Mouse (Mus musculus) adrenal gland (tissue): Measurements from ENCODE around the gene Esam.

Source experiments
- intact Hi-C: fragments of 180-260 bp; cut with DNase I; formaldehyde crosslinking; loops from one replicate; pipeline ENCODE4 v1.15.1; 2025
- long read RNA-seq, 2 experiments: library from polyadenylated mRNA; unstranded; transcript quantifications; one replicate each; pipeline ENCODE4 v2.0.0; 2020; ENCODE audit warnings: borderline replicate concordance in 1 of 2; ENCODE audit not compliant: insufficient replicate concordance in 1 of 2

The Esam gene
- long read RNA-seq, experiment 1, transcript Esam-201 (7 exons, 1,865 nt): major isoform, 46 of 53 reads
- long read RNA-seq, experiment 1, partial matches to known transcripts: 0 of 53 reads
- long read RNA-seq, experiment 1, other reads (novel, unspliced or antisense): 7 of 53 reads
- long read RNA-seq, experiment 2, transcript Esam-201 (7 exons, 1,865 nt): major isoform, 45 of 52 reads
- long read RNA-seq, experiment 2, partial matches to known transcripts: 1 of 52 reads
- long read RNA-seq, experiment 2, other reads (novel, unspliced or antisense): 6 of 52 reads

DNA sequence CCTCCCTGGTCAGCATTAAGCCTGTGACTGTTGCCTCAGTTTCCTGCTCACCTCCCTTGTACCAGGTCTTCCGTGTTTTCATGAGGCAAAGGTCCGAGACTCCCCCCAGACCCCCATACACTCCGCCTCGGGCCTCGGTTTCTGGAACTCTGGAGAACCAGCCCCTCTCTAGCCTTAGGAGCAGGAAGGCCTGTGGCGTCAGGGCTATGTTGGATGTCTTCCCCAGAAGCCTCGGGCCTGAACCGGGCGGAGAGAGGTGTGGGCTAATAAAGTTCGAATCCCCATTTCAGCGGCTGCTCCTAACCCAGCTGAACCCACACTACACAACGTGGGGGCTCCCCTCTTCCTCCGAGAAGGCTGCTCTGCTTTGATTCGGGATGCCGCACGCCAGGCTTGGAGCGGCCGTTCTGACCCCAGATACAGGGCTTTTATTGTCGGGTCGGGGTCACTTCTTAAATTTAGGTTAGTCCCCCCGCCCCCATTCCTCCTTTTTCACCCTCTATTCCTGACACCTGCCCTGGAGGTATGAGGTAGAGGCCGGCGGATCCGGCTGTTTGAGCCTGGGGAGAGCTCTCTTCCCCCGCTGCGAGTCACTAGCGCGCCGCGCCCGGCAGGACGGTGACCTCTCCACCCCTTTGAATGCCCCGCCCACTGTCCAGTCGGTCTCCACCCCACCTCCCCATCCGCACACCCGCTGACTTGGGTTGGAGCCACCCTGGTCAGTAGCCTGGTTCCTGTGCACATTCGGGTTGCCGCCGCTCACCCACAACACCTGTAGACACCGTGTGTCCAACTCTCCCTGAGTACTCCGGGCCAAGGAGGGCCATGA is at the start of gene Esam:
Gene Esam (plus strand): TSS at position 683 of the 829 bp plus-strand sequence.
- intact Hi-C loops: no loop called here

DNA sequence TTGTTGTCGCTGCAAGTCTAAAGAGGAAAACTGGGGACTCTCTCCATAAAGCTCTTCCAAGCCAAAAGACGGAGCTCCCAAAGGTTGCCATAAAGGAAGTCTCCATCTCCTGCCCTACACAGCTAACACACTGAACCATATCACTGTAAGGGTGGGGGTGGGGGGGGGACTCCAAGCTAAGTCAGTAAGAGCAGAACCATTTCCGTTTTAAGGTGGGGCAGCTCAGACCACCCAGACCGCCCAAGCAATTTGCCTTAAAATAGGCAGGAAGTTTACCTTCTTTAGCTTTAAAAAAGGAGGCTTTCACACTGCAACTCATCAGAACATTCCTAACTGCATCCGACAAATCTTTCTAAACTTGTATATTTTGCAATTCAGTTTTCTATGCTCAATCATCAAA is 42.7 kb upstream of the Esam start:
- intact Hi-C loops: no loop called here

DNA sequence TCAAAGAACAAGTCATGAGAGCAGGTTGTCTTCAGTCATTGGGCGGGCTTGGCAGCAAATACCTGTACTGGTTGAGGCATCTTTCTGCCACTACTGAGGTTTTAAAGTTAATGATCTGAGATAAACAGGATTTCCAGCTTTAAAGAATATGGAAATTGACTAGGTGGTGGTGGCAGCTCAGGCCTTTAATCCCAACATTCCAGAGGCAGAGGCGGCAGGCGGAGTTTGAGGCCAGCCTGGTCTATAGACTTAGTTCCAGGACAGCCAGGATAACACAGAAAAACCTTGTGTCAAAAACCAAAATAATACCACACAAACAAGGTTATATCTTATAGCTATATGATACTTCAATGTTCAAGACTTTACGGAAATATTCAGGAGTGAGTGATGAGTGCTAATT is 39.8 kb upstream of the Esam start:
- intact Hi-C loops: no loop called here

DNA sequence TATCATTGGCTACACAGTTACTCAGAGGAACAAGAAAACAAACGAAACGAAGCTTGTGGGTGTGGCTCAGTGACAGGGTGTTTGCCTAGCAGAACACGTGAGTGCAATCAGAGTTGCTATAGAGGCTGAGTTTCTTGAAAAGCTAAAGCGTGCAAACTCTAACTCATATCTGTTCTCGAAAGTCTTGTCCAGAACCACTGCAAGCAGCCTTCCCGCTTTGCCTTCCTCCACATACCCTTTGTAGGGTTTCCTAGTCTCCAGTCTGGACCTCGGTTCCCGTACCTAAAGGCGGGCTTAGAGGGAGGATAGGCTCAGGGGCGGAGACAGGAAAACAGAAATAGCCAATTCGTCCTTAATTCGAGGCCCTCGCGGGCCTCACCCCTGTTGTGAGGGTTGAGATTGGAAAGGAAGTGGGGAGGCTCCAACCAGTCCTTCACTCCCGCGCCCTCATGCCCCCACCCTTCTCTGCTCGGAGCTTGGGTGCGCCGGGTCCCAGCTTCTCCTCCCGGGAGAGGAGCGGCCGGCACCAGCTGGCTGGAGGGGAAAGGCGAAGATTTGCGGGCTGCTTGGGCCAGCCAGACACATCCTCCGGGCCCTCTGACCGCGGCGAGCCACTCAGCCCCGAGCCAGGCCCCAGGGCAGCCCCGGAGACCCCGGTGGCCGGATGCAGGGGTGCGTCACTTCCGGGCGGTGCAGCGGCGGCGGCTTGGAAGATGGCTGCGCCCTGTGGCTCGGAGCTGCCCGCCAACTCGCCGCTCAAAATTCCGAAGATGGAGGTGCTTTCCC is 39.1 kb upstream of the Esam start, which contains the start of gene Msantd2:
Gene Msantd2 (plus strand): TSS at position 709 of the 786 bp plus-strand sequence.
- intact Hi-C loops: no loop called here

DNA sequence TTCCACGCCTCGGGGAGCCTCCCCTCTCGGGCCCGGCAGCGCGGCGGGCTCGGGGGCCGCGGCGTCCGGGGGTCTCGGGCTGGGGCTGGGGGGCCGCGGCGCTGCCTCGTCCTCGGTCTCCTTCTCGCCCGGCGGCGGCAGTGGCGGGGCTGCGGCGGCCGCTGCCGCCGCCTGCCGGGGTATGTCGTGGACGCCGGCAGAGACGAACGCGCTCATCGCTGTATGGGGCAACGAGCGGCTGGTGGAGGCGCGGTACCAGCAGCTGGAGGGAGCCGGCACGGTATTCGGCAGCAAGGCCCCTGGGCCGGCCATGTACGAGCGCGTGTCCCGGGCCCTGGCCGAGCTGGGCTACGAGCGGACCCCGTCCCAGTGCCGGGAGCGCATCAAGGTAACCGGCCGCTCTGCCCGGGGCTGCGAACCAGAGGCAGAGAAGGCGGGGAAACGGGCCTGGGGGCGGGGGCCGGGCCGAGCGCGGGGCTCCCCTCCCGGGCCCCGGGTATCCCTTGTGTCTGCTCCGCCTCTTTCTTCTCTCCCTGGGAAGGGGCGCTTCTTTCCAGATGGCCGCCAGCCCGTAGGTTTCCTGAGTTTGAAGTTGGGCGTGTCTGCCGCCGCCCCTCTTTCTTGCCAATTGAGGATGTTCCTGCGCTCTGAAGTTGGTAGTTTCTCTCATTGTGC is 38.3 kb upstream of the Esam start:
- intact Hi-C loops: no loop called here

DNA sequence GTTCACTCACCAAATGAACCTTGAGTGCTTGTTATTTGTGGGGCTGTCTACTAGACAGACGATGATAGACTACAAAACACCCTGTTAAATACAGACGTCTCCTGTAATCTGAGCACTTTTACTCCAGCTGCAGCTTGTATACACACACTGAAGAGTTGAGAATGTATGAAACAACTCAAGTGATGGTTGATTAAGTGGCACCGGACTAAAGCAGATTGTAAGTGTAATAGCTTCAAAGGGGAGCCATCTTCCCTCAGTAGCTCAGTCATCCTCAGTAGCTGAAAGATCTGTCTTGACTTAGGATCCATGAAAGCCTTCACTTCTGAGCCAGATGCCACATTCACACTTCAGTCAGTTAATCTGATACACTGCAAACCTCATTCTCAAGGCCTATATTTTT is 32.1 kb upstream of the Esam start:
- intact Hi-C loops: no loop called here

DNA sequence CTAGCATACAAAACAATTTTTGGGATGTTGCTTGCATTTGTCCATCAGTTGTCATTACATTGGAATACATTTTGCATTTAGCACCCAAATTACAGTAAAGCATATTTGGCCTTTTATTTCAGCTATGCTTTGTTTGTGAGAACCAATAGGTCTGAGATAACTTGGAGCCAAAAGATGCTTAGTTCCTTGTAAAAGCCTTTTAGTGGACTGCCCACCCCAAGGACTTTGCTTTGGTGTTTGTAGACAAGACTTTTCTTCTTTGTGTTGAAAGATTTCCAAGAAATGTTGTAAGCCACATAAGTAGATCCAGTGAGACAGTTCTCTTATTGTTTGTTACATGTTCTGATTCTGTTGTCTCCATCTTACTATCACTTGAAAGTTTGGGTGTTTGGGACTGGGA is 31.6 kb upstream of the Esam start:
- intact Hi-C loops: no loop called here

DNA sequence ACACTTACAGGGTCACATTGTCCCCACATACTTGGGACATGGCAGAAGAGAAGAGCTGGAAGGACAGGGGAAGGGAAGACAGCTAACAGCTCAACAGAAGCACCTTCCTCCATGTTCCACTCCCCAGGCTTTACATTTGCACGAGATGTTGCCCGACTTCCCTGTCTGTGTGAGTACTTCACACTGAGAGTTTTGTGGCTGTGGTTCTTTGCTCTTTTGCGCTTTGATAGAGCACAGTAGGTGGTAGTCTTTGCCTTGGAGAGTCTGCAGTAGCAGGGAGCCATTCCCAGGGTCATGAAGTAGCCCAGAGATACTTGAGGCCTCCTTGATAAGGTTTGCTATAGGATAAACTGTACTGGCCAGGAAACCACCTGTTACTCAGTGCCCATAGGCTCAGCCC is 27.7 kb upstream of the Esam start:
- intact Hi-C loops: no loop called here

DNA sequence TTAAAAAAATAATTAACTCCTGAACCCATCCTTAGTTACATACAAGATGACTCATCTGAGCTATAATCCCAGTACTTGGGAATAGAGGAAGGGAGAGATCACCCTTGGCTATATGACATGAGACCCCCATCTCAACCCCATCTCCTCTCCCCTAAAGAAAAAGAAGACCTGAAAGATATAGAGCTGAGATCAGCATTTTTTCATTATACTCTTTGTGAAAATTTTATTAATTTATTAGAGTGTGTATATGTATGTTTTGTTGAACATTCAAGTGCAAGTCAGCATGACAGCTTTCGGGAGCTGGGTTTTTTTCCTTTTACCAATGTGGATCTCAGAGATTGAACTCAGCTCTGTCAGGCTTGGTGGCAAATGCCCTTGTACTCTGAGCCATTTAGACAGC is 26.7 kb upstream of the Esam start:
- intact Hi-C loops: no loop called here

DNA sequence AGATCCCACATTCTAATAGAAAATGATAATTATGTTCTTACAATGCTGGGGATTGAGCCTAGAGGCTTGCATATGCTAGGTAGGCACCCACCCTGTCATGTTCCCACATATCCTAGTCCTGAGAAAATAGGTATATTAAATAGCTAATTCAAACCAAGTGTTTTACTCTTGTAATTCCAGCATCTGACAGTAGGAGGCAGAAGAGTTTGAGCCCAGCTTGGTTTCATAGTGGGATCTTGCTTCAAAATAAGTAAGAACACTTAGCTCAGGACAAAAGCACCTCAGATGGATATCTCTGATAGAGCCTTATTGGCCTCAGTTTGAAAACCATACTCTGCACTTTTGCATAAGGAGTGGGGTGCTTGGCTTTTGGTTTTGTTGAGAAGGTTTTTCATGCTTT is 23.5 kb upstream of the Esam start:
- intact Hi-C loops: no loop called here

DNA sequence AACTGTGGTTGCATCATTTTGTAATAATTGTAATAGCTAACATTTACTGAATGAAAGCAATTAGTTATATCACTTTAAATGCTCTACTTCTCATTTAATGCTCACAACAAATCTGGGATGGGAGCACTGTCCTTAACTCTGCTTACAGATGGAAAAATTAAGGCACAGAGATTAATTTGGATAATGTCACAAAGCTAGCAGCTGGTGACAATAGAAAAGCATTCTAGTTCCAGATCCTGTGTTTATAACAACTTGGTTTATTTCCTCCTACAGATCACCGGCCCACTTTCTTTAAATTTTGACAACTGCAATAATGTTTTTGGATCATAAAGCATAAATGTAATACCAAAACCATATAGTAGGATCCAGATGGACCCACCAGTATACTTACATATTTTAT is 21.9 kb upstream of the Esam start:
- intact Hi-C loops: no loop called here

DNA sequence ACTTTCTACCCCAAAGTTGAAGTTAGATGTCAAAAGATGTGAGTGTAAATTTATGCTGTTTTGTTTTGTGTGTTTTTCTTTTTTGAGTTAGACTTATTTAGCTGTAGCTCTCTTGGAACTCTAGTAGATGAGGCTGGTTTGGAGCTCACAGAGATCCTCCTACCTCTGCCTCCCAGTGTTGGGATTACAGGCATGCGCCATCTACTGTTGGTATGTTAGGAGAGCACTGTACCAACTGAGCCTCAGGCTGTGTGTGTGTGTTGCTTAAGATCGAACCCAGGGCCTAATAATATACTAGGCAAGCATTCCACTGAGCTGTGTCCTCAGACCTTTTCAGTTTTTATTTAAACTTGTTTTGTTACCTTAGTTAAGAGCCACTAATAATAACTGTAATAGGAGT is 15.8 kb upstream of the Esam start:
- intact Hi-C loops: no loop called here

DNA sequence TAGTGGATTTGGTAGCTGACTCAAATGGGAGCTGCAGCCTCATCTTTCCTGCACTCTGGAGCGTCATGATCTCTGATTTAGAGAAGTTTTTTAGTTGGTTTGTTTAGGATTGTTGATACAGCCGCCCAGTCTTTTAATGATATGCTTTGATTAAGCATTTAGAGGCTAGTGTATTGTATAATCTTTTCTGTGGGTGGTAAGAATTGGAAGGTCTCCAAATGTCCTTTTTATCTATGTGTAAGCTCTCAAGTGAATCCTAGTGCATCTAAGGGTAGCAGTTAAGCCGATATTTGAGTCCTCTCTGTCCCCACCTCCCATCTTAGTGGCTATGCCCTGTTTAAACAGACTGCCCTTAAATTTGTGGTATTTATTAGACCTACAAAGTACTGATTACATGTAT is 13.4 kb upstream of the Esam start:
- intact Hi-C loops: no loop called here

DNA sequence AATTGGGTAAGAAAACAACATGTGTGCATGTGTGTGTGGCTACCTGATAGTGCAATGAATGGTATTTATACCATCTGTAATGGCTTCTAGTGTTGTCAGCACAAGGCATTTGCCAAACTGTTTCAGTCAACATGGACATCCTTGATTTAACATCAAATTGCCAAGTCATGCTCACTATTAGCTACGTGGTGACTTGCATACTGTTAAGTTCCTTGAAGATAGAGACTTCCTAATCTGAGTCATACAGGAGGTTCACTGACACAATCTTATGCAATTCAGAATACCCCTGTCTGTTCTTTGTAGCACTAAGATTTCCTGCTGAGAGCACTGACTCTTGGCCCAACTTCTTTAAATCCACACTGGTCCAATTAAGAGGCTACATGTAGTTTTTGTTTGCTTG is 10.4 kb upstream of the Esam start:
- intact Hi-C loops: no loop called here

DNA sequence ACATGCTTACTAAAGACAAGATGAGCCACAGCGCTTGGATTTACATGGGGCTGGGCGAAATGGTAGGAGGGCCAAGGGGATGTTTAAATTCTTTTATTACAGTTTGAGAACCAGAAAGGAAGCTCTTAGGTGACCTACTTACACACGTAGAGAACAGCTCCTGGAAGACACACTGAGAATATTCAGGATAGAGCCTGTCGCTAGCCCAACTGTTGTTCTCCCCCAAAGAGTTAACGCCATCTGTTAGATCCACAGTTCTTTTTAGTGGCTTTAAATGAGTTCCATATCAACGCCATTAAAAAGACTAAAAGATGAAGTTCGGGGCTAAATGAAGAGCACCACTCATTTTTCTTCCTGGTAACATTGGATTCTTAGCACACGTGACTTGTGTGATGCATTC is 8.9 kb upstream of the Esam start:
- intact Hi-C loops: no loop called here

DNA sequence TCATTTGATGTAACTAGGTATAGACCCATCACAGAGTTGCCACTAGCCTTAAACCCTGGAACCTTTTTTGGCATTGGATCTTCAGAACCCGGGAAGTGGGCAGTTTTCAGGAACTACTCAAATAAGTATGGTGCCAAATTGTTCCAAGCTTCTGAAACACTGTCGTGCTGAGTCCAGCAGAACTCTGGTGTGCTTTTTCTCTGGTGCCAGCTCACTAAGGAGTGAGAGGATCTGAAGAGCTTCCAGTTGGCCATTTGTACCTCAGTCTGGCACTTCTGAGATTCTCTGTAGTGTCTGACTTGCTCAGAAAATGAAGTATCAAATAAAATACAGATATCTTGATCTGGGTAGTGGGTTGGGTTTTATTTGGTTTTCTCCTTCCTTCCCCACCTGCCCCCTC is 7.9 kb upstream of the Esam start:
- intact Hi-C loops: no loop called here

DNA sequence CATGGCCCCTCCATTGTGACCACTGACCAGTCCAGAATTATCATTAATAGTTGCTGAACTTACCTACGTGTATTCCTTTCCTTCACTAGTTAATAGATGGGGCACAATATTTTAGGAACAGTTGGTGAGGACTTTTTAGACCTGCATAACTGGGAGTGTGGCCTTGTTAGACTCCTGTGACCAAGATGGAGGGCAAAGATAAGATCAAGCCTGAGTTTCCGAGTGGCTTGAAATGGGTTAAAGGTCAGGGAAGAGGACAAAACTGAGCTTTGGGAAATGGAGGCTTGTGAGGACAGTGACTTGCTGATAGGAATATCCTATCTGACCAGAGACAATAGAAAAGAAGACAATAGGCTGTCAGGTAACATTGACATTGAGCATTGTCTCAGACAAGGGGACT is 2.4 kb upstream of the Esam start:
- intact Hi-C loops: no loop called here

DNA sequence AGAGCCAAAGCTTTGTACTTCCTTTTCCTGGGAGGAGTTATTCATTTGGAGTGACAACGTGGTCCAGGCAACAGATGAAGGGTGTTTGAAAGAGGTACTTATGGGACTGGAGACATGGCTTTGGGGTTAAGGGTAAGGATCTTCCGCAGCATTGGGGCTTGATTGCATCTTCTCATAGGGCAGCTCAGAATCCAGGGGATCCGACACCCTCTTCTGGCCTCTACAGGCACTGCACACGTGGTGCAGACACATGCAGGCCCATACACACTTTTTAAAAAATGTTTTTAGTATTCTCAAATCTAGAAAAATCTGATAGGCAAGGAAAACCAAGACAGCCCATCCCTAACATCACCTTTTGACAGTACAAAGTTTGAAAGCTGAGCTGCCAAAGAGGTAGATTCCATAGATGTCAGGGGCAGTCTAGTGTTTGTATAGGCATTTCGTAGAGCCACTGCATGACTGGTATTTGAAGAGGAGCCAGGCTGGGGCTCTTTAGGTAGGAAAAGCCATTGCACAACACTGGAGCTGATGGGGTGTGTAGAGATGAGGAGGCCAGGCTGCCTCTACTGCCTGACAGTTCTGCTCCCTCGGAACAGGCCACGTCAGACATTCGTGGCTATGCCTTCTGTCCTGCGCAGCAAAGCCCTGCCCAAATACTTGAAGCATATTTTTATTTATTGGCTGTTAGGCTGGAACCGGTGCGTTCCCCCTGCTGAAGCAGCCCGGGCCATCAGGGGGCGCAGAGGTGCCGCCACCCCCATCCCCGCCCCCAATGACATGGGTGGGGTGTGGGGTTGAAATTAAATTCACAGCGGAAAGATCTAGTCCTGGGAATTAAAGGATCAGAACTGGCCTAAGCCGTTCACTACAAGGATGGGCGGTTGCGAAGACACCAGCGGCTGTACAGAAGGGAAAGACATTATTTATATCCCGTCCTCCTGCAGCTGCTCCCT is 1.2 kb upstream of the Esam start:
- intact Hi-C loops: no loop called here

DNA sequence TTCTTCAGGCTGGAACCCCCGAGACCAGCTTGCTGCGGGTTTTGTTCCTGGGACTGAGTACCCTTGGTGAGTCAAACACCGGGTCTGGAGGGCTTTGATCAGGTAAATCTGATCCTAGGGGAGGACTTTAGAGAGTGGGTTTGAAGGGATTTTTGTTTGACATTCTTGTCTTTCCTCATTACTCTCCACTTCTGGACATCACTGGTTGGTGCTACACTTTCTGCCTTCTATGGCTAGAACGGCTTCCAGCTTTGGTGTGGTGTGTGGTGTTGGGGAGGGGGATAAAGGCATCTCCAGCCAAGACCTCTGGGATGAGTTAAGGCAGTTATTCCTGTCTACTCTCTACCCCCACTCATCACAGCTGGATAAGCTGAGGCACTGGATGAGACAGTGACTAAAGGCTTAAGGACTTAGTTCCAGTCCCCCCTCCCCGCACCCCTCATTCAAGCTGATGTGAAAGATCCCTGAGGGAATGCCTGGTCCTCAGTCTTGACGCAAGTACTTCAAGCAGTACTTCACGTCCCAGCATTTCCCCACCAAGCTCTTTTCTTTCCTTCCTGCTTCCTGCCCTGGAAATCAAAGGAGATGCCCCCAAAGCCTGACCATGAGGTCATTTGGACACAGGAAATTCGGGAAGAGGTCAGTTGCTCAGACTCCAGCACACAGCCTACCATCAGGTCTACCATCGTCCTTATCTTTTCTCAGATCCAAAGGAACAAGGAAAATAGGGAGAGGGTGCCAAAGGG is 520 bp downstream of the Esam start:
- intact Hi-C loops: no loop called here
